Mouse (Mus musculus) CH12.LX (cell line): ENCODE results near the gene Arih1. TPM values are rescaled to one million over a fixed set of nuclear protein-coding genes. Genes with fewer than 3 reads are reported as not detected.

Source experiments
- DNase-seq: peaks from one replicate; pipeline ENCODE4 v3.0.0-alpha.2; 2013; ENCODE audit errors: extremely low read depth
- H3K27ac ChIP-seq: 2 replicates; pipeline ENCODE4 v1.5.1; 2012; ENCODE audit warnings: low read depth, mild to moderate bottlenecking, control low read depth, moderate library complexity; ENCODE audit not compliant: insufficient read depth
- H3K27me3 ChIP-seq: replicated peaks from 2 replicates; pipeline ENCODE3; 2012; ENCODE audit warnings: inconsistent platforms
- H3K36me3 ChIP-seq, 2 experiments: replicated peaks in 1 of 2; 2 replicates each; pipeline versions ENCODE3 to v1.6.1; 2012; ENCODE audit warnings: inconsistent platforms in 1 of 2, low read length in 1 of 2, mild to moderate bottlenecking in 1 of 2, mixed read lengths in 1 of 2, moderate library complexity in 1 of 2; ENCODE audit not compliant: control insufficient read depth in 1 of 2, insufficient read depth in 1 of 2
- H3K4me1 ChIP-seq, 2 experiments: 2 replicates each; pipeline ENCODE4 v1.6.1; 2012; ENCODE audit warnings: inconsistent platforms in 1 of 2, moderate library complexity in 1 of 2; ENCODE audit not compliant: insufficient read depth in 2 of 2, control insufficient read depth in 1 of 2
- H3K4me2 ChIP-seq: 2 replicates; pipeline ENCODE4 v1.6.1; 2012; ENCODE audit warnings: low read depth, mild to moderate bottlenecking, control low read depth; ENCODE audit not compliant: poor library complexity, insufficient read depth, severe bottlenecking
- H3K4me3 ChIP-seq, 3 experiments: fragments of 150-350 bp in 1 of 3; sonication (generic) in 1 of 3; replicated peaks in 1 of 3; 2 replicates each; pipeline versions ENCODE3 to v1.5.1; 2011 to 2012; ENCODE audit warnings: low read depth in 2 of 3, low read length in 2 of 3, mild to moderate bottlenecking in 2 of 3, moderate library complexity in 2 of 3, control low read depth in 1 of 3, improper control_type of control experiment in 1 of 3, inconsistent platforms in 1 of 3, mixed read lengths in 1 of 3; ENCODE audit not compliant: poor library complexity in 1 of 3
- H3K79me2 ChIP-seq: replicated peaks from 2 replicates; pipeline ENCODE4 v1.6.1; 2012; ENCODE audit warnings: mild to moderate bottlenecking, moderate library complexity; ENCODE audit not compliant: control insufficient read depth, poor library complexity, insufficient read depth, severe bottlenecking; ENCODE audit errors: extremely low read depth
- H3K9ac ChIP-seq: 2 replicates; pipeline ENCODE4 v1.6.1; 2012; ENCODE audit warnings: low read depth, mild to moderate bottlenecking, control low read depth, moderate library complexity; ENCODE audit not compliant: insufficient read depth
- H3K9me3 ChIP-seq: replicated peaks from 2 replicates; pipeline ENCODE3; 2012; ENCODE audit warnings: low read length, inconsistent platforms, mixed read lengths
- CHD1 ChIP-seq: IDR thresholded peaks from 2 replicates; pipeline ENCODE4 v1.6.1; 2012; ENCODE audit warnings: low read depth, low read length, improper control_type of control experiment, inconsistent platforms
- CTCF ChIP-seq, 2 experiments: IDR thresholded peaks in 1 of 2; conservative IDR thresholded peaks in 1 of 2; 2 replicates each; pipeline ENCODE4 v1.5.1; 2011 to 2012; ENCODE audit warnings: low read depth in 2 of 2, low read length in 2 of 2, improper control_type of control experiment in 1 of 2, inconsistent platforms in 1 of 2, mild to moderate bottlenecking in 1 of 2, moderate library complexity in 1 of 2
- E2F4 ChIP-seq: IDR thresholded peaks from 2 replicates; pipeline ENCODE4 v1.6.1; 2011; ENCODE audit warnings: low read depth, low read length, improper control_type of control experiment; ENCODE audit not compliant: insufficient replicate concordance
- GABPA ChIP-seq: IDR thresholded peaks from 2 replicates; pipeline ENCODE4 v1.6.1; 2012; ENCODE audit warnings: low read depth, low read length, improper control_type of control experiment, inconsistent platforms; ENCODE audit not compliant: insufficient replicate concordance
- IRF4 ChIP-seq: IDR thresholded peaks from 2 replicates; pipeline ENCODE4 v1.6.1; 2014; ENCODE audit warnings: low read depth, mild to moderate bottlenecking, inconsistent platforms, low read length, improper control_type of control experiment
- JUN ChIP-seq: IDR thresholded peaks from 2 replicates; pipeline ENCODE4 v1.6.1; 2011; ENCODE audit warnings: low read depth, mild to moderate bottlenecking, low read length, improper control_type of control experiment, moderate library complexity; ENCODE audit not compliant: insufficient read depth
- KAT2A ChIP-seq: IDR thresholded peaks from 2 replicates; pipeline ENCODE4 v1.6.1; 2012; ENCODE audit warnings: low read length, improper control_type of control experiment, inconsistent platforms; ENCODE audit not compliant: insufficient replicate concordance
- MYC ChIP-seq: IDR thresholded peaks from 2 replicates; pipeline ENCODE4 v1.6.1; 2011; ENCODE audit warnings: low read depth, mild to moderate bottlenecking, improper control_type of control experiment, low read length
- NRF1 ChIP-seq: IDR thresholded peaks from 2 replicates; pipeline ENCODE4 v1.6.1; 2014; ENCODE audit warnings: low read depth, mild to moderate bottlenecking, inconsistent platforms, low read length, improper control_type of control experiment, moderate library complexity
- SIN3A ChIP-seq: IDR thresholded peaks from 2 replicates; pipeline ENCODE4 v1.6.1; 2012; ENCODE audit warnings: low read length, improper control_type of control experiment, inconsistent platforms
- SMC3 ChIP-seq: IDR thresholded peaks from 2 replicates; pipeline ENCODE4 v1.6.1; 2011; ENCODE audit warnings: low read depth, low read length, improper control_type of control experiment
- TBP ChIP-seq: conservative IDR thresholded peaks from 2 replicates; pipeline ENCODE4 v1.6.1; 2011; ENCODE audit warnings: low read depth, low read length, improper control_type of control experiment
- ZMIZ1 ChIP-seq: IDR thresholded peaks from 2 replicates; pipeline ENCODE4 v1.6.1; 2012; ENCODE audit warnings: low read depth, mild to moderate bottlenecking, inconsistent platforms, low read length, improper control_type of control experiment
- dilution Hi-C: fragments of 300-500 bp; cut with MboI; formaldehyde crosslinking; loops from 2 replicates; pipeline ENCODE4 v1.14.3; 2020; ENCODE audit warnings: low sequenced_read_pairs; ENCODE audit not compliant: extremely low pct_unique_long_range_greater_than_20kb, extremely low pct_ligation_motif_present
- in situ Hi-C: fragments of 300-500 bp; cut with MboI; formaldehyde crosslinking; loops from 3 replicates; pipeline ENCODE4 v1.14.3; 2019; ENCODE audit warnings: low sequenced_read_pairs, low pct_ligation_motif_present, low pct_unique_long_range_greater_than_20kb, mixed read lengths
- polyA plus RNA-seq: library from polyadenylated mRNA; unstranded; fragments of >175 nt; gene quantifications from 2 replicates; pipeline ENCODE4 v1.2.1, GENCODE M21; 2012; ENCODE audit warnings: low read depth; ENCODE audit not compliant: insufficient read length
- total RNA-seq, 2 experiments: library from RNA; depleted of rRNA; stranded (reverse); fragments of 300-350 nt in 1 of 2; fragments of >200 nt in 1 of 2; gene quantifications; 2 replicates each; pipeline ENCODE4 v1.2.3; 2012 to 2014

The Arih1 gene
- total and polyA plus RNA-seq, 3 experiments, result 38.7 to 68.7 (median 52.4) TPM

DNA sequence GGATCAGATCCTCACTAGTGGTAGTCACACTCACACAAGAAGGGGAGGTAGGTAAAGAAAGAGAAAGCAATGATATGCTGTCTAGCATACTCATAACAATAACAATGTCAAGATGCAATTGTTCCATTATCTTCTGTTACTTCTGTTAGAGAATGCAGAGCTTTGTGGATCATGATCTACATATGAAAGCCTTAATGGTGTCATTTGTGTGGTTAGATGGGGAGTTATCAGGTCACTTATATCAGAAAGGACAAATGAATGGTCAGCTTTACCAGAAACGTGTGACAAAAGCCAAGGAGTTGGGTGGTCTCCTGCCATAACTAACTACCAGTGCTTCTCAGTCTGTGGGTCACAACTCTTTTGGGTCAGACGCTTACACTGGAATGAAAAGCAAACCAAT is 13.2 kb downstream of the Arih1 start:
- Histone ChIP-seq H3K4me1 (peaks cover 0 to 24% of the 10 kb centered on the region in 2 experiments; a peak in 2 of 4 replicates), H3K9ac (no peak overlapping the region), H3K27me3 (no peaks in the 10 kb centered on the region), H3K9me3 (no peaks in the 10 kb centered on the region), H3K36me3 (peaks cover 13 to 43% of the 10 kb centered on the region in 2 experiments), H3K4me2 (no peak overlapping the region), H3K4me3 (no peak overlapping the region), H3K79me2 (peaks cover 52% of the 10 kb centered on the region), H3K27ac (no peak overlapping the region)
- in situ Hi-C loops, result loop anchor here (5.0 kb wide), 1 partner anchor 121 kb away; the partner anchor contains the start of gene Bbs4
- TF ChIP-seq ZMIZ1 (no peak), SMC3 (no peak), TBP (no peak)
- dilution Hi-C loops, result no loop called here
- DNase-seq, result no peak

DNA sequence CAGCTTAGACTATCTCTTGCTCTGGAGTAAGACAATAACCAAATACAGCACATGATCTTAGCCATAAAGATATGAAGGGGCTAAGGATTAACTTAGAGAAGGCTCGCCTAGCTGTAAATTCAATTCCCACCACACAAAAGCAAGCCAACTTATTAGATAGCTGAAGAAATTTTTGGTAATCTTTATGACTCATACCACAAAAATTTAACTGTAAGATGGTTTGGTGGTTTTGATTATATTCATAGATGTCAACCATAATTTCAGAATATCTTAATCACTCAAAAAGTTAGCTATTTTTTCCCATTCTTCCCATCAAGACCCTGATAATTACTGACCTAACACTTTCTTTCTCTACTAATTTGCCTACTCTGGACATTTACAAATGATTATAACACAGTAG is 17.0 kb downstream of the Arih1 start:
- no peaks in the 10 kb centered on the region for H3K9me3 ChIP-seq
- TF ChIP-seq MYC (no peak), SMC3 (no peak), CTCF (conservative IDR thresholded peaks at IDR 0.05 in 1 of 2, IDR thresholded peaks at IDR 0.05 in 1 of 2; ENCODE audit: low read depth in 2 of 2, low read length in 2 of 2) (no peak), CHD1 (no peak), GABPA (no peak)
- TF ChIP-seq, all 38 proteins: peak for 0
- Histone ChIP-seq H3K4me2 (no peak overlapping the region), H3K4me3 (no peak overlapping the region), H3K27ac (no peak overlapping the region), H3K9ac (no peak overlapping the region), H3K36me3 (peaks cover 11 to 32% of the 10 kb centered on the region in 2 experiments), H3K27me3 (no peaks in the 10 kb centered on the region), H3K79me2 (peaks cover 30% of the 10 kb centered on the region), H3K4me1 (no peaks in the 10 kb centered on the region; a peak in 1 of 4 replicates)
- in situ Hi-C loops, result no loop called here
- DNase-seq, result no peak
- dilution Hi-C loops, result no loop called here

DNA sequence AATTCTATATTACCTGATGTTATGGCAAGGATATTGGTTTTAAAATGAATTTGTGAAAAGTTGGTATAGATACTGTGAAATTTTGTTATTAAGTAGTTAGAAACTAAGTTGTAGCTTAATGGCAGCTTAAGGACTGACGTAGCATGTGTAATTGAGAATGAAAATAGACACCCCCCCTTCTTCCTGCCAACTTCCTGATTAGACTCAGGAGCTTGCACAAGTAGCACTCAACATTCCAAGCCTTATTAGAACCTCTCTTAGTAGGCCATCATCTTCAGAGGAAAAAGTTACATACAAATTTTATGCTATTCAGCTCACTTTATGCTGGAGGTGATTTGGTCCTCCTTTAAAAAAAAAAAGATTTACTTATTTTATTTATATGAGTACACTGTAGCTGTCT is 22.1 kb downstream of the Arih1 start:
- dilution Hi-C loops, result no loop called here
- no peak for DNase-seq
- Histone ChIP-seq H3K36me3 (peaks cover 0 to 22% of the 10 kb centered on the region in 2 experiments), H3K27me3 (no peaks in the 10 kb centered on the region), H3K9ac (no peak overlapping the region), H3K9me3 (no peaks in the 10 kb centered on the region), H3K4me3 (no peak overlapping the region), H3K79me2 (peaks cover 37% of the 10 kb centered on the region)
- in situ Hi-C loops, result no loop called here
- TF ChIP-seq KAT2A, result no peak
- no peak for TF ChIP-seq GABPA
- no peak for TF ChIP-seq JUN
- no peak for TF ChIP-seq E2F4
- TF ChIP-seq SMC3, result no peak
- no peak for TF ChIP-seq NRF1
- TF ChIP-seq IRF4, result no peak
- TF ChIP-seq MYC, result no peak
- TF ChIP-seq SIN3A, result no peak
- TF ChIP-seq, all 38 proteins: peak for 0
- H3K4me1 ChIP-seq, result peaks cover 3 to 13% of the 10 kb centered on the region in 2 experiments; a peak in 3 of 4 replicates
- H3K27ac ChIP-seq, result no peak overlapping the region
- H3K4me2 ChIP-seq, result no peak overlapping the region
